Mouse (Mus musculus): ENCODE measurements around the gene Cyp26c1. TPM values are rescaled to one million over a fixed set of nuclear protein-coding genes. Genes with fewer than 3 reads are reported as not detected.

The Cyp26c1 gene
- total and polyA plus RNA-seq, 3 experiments: not detected

- H3K9me3 ChIP-seq (replicated peaks; ENCODE audit: low read length): no peaks in the 10 kb centered on the region
- no peaks in the 10 kb centered on the region for H3K79me2 ChIP-seq (replicated peaks; ENCODE audit: control insufficient read depth, extremely low read depth, insufficient read depth, poor library complexity, severe bottlenecking)
- in situ Hi-C loops (cut with MboI; ENCODE audit: low pct_ligation_motif_present, low pct_unique_long_range_greater_than_20kb, low sequenced_read_pairs) (no loop called here), dilution Hi-C loops (cut with MboI; ENCODE audit: extremely low pct_ligation_motif_present, extremely low pct_unique_long_range_greater_than_20kb, low sequenced_read_pairs) (no loop called here)
- peak; percentile 81 for TF ChIP-seq BHLHE40 (IDR thresholded peaks at IDR 0.05; ENCODE audit: low read depth, low read length)
- no peak for TF ChIP-seq MYC (IDR thresholded peaks at IDR 0.05; ENCODE audit: low read depth, low read length)
- TF ChIP-seq KAT2A (IDR thresholded peaks at IDR 0.05; ENCODE audit: insufficient replicate concordance, low read length): no peak
- TF ChIP-seq USF2 (conservative IDR thresholded peaks at IDR 0.05; ENCODE audit: low read depth, low read length): no peak
- TF ChIP-seq EP300 (IDR thresholded peaks at IDR 0.05; ENCODE audit: low read length): peak; percentile 37; the same call in 1 of the 2 replicates
- H3K36me3 ChIP-seq (replicated peaks in 1 of 2; ENCODE audit: control insufficient read depth in 1 of 2, insufficient read depth in 1 of 2, low read length in 1 of 2): peaks cover 0 to 25% of the 10 kb centered on the region in 2 experiments
- DNase-seq (ENCODE audit: extremely low read depth): peak; percentile 21
- H3K4me2 ChIP-seq (ENCODE audit: insufficient read depth, low read depth, poor library complexity, severe bottlenecking): no peak overlapping the region
- no peak overlapping the region for H3K9ac ChIP-seq (ENCODE audit: insufficient read depth, low read depth)
- H3K27ac ChIP-seq (ENCODE audit: insufficient read depth, low read depth): no peak overlapping the region
- no peaks in the 10 kb centered on the region for H3K27me3 ChIP-seq (replicated peaks)
- H3K4me1 ChIP-seq (ENCODE audit: control insufficient read depth in 1 of 2, insufficient read depth in 2 of 2): peaks cover 8 to 35% of the 10 kb centered on the region in 2 experiments
- H3K4me3 ChIP-seq (replicated peaks in 1 of 3; ENCODE audit: low read depth in 2 of 3, low read length in 2 of 3, poor library complexity in 1 of 3): no peak overlapping the region
These were observed 4.1 kb downstream of the Cyp26c1 start for GRCm38 (mm10) chr19:37689478-37689877.

DNA sequence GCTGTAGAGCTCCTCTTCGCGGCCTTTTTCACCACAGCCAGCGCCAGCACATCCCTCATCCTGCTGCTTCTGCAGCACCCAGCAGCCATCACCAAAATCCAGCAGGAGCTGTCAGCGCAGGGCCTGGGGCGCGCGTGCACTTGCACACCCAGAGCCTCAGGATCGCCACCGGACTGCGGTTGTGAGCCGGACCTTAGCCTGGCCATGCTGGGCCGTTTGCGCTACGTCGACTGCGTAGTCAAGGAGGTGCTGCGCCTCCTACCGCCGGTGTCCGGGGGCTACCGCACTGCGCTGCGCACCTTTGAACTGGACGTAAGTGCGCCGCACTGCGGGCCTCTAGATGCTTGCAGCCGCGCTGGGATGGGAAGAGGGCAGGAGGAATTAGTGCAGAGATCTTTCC, 5.3 kb downstream of the Cyp26c1 start:
- Histone ChIP-seq H3K36me3 (replicated peaks in 1 of 2; ENCODE audit: control insufficient read depth in 1 of 2, insufficient read depth in 1 of 2, low read length in 1 of 2) (peaks cover 0 to 19% of the 10 kb centered on the region in 2 experiments), H3K4me3 (replicated peaks in 1 of 3; ENCODE audit: low read depth in 2 of 3, low read length in 2 of 3, poor library complexity in 1 of 3) (no peak overlapping the region), H3K79me2 (replicated peaks; ENCODE audit: control insufficient read depth, extremely low read depth, insufficient read depth, poor library complexity, severe bottlenecking) (no peaks in the 10 kb centered on the region), H3K27ac (ENCODE audit: insufficient read depth, low read depth) (no peak overlapping the region), H3K27me3 (replicated peaks) (no peaks in the 10 kb centered on the region), H3K9ac (ENCODE audit: insufficient read depth, low read depth) (no peak overlapping the region), H3K9me3 (replicated peaks; ENCODE audit: low read length) (no peaks in the 10 kb centered on the region), H3K4me2 (ENCODE audit: insufficient read depth, low read depth, poor library complexity, severe bottlenecking) (no peak overlapping the region), H3K4me1 (ENCODE audit: control insufficient read depth in 1 of 2, insufficient read depth in 2 of 2) (peaks cover 8 to 35% of the 10 kb centered on the region in 2 experiments)
- in situ Hi-C loops (cut with MboI; ENCODE audit: low pct_ligation_motif_present, low pct_unique_long_range_greater_than_20kb, low sequenced_read_pairs): no loop called here
- TF ChIP-seq MAZ (IDR thresholded peaks at IDR 0.05; ENCODE audit: low read depth, low read length) (no peak), USF1 (IDR thresholded peaks at IDR 0.05; ENCODE audit: low read depth, low read length) (no peak), ETS1 (conservative IDR thresholded peaks at IDR 0.05; ENCODE audit: low read depth, low read length) (no peak), ZC3H11A (IDR thresholded peaks at IDR 0.05; ENCODE audit: low read depth, low read length) (no peak), ZNF384 (IDR thresholded peaks at IDR 0.05; ENCODE audit: low read depth, low read length) (no peak), CHD2 (IDR thresholded peaks at IDR 0.05; ENCODE audit: low read length) (no peak), JUN (IDR thresholded peaks at IDR 0.05; ENCODE audit: insufficient read depth, low read depth, low read length) (no peak), RAD21 (IDR thresholded peaks at IDR 0.05; ENCODE audit: low read depth, low read length) (no peak), ZMIZ1 (IDR thresholded peaks at IDR 0.05; ENCODE audit: low read depth, low read length) (no peak), E2F4 (IDR thresholded peaks at IDR 0.05; ENCODE audit: insufficient replicate concordance, low read depth, low read length) (no peak), MAFK (IDR thresholded peaks at IDR 0.05; ENCODE audit: insufficient replicate concordance, low read length) (no peak), SMC3 (IDR thresholded peaks at IDR 0.05; ENCODE audit: low read depth, low read length) (no peak), SIN3A (IDR thresholded peaks at IDR 0.05; ENCODE audit: low read length) (no peak), MYC (IDR thresholded peaks at IDR 0.05; ENCODE audit: low read depth, low read length) (no peak)
- dilution Hi-C loops (cut with MboI; ENCODE audit: extremely low pct_ligation_motif_present, extremely low pct_unique_long_range_greater_than_20kb, low sequenced_read_pairs): no loop called here
- DNase-seq (ENCODE audit: extremely low read depth): no peak

Data from CH12.LX (cell line).